Mouse (Mus musculus) ES-Bruce4 (cell line): Measurements from ENCODE around the gene Mterf1a. TPM values are rescaled to one million over a fixed set of nuclear protein-coding genes. Genes with fewer than 3 reads are reported as not detected.
A peak's percentile ranks its signal among the peaks of the same experiment; 100 is the strongest.
"Not testable (repeated sequence)": the region's sequence is repeated elsewhere in the genome, so short reads cannot be mapped to it uniquely, and the experiment has no call there.

Experiments used
- H3K27ac ChIP-seq: 2 replicates; pipeline ENCODE4 v1.5.1; 2012; ENCODE audit warnings: low read length, inconsistent platforms; ENCODE audit not compliant: insufficient read depth
- H3K27me3 ChIP-seq: 2 replicates; pipeline ENCODE4 v1.6.1; 2012; ENCODE audit warnings: mild to moderate bottlenecking, low read length, inconsistent platforms; ENCODE audit not compliant: control insufficient read depth, poor library complexity, insufficient read depth, severe bottlenecking
- H3K36me3 ChIP-seq: 2 replicates; pipeline ENCODE4 v1.6.1; 2012; ENCODE audit warnings: inconsistent platforms, mild to moderate bottlenecking, low read length, moderate library complexity; ENCODE audit not compliant: control insufficient read depth, poor library complexity, insufficient read depth, severe bottlenecking
- H3K4me1 ChIP-seq: one replicate; pipeline ENCODE4 v1.8.1; 2011; ENCODE audit warnings: low read length; ENCODE audit not compliant: control insufficient read depth, insufficient read depth
- H3K4me3 ChIP-seq: 2 replicates; pipeline ENCODE4 v1.5.1; 2011; ENCODE audit warnings: low read depth, mild to moderate bottlenecking, low read length
- H3K9ac ChIP-seq: 2 replicates; pipeline ENCODE4 v1.6.1; 2012; ENCODE audit warnings: low read depth, mild to moderate bottlenecking, inconsistent platforms; ENCODE audit not compliant: poor library complexity, severe bottlenecking
- H3K9me3 ChIP-seq: replicated peaks from 2 replicates; pipeline ENCODE4 v1.6.1; 2012; ENCODE audit warnings: mild to moderate bottlenecking, low read length, inconsistent platforms; ENCODE audit not compliant: control insufficient read depth, poor library complexity, insufficient read depth, severe bottlenecking
- CTCF ChIP-seq: IDR thresholded peaks from one replicate; pipeline ENCODE4 v1.8.1; 2011; ENCODE audit warnings: low read depth, low read length
- EP300 ChIP-seq: IDR thresholded peaks from 2 replicates; pipeline ENCODE4 v1.6.1; 2011; ENCODE audit warnings: low read depth, low read length; ENCODE audit not compliant: insufficient read depth
- POLR2A ChIP-seq: IDR thresholded peaks from one replicate; pipeline ENCODE4 v1.8.1; 2011; ENCODE audit warnings: low read length; ENCODE audit not compliant: insufficient read depth
- polyA plus RNA-seq: library from polyadenylated mRNA; stranded (reverse); fragments of >200 nt; gene quantifications from 2 replicates; pipeline ENCODE4 v1.2.4, GENCODE M21; 2011; ENCODE audit warnings: low read depth; ENCODE audit not compliant: missing spikeins, insufficient read depth, insufficient read length

Mterf1a gene
- polyA plus RNA-seq, result 6.7 and 8.3 TPM in 2 replicates

DNA sequence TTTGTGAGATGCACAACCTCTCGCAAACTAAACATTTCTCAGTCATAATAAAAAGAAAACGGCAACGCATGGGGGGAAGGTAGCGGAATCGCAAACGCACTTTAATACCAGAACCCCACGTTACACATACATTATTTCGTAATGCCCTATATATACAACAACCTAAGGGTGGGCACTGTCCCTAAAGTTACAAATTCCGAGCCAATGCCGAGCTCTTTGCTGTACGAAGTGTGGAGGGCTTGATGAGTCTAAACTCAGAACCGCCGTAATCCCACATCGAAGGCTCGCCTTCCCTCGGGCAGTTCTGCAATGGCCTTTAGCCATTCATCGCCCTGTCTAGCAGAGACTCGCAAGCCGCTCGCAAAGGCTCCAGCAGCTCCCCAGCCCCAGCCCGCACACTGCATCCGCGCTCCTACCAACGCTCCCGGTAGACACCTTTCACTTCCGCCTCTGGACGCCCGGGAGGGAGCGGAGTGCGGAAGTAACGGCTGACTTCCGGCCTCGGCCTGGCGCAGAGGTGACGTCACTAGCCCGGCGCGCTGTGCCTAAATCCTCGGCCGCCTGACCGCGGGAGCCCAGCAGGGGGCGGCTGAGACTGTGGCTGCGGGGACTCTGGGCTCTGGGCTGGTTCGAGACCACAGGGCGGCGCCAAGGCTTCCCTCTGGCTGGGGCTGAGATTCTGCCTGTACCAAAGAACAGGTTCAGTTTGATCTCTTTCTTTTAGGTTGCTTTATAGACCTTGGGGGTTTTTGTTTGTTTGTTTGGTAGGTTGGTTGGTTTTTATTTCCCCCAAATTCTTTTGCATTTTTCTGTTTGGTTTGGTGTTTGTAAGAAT, at the start of gene Mterf1a:
TSS of gene Mterf1a (minus strand) at position 475 of the 835 bp plus-strand sequence.
- H3K4me1 ChIP-seq, H3K36me3 ChIP-seq, H3K27me3 ChIP-seq, H3K27ac ChIP-seq, H3K9me3 ChIP-seq: not testable (repeated sequence)
- H3K4me3 ChIP-seq, result peak within 1 kb of the TSS; percentile 44
- H3K9ac ChIP-seq, result peak within 1 kb of the TSS; percentile 75

DNA sequence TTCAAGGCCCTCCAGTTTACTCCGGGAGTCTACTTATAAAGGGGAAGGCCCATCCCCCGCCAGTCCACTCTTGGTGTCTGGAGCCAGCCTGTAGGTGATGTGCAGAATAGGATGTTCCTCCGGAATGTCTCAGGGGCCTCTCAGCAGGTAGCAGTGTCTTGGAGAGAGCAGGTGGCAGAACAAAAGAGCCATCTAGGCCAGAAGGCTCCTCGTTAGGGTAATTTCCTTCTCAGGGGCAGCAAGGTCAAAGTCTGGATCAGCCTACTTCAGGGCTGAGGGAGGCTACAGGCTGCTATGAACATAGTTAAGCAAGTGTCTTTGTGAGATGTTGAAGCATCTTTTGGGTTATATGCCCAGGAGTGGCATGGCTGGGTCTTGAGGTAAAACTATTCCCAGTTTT, 49.4 kb upstream of the Mterf1a start:
- not testable (repeated sequence) for H3K36me3 ChIP-seq, H3K27me3 ChIP-seq, H3K4me1 ChIP-seq, H3K4me3 ChIP-seq, H3K9me3 ChIP-seq, H3K27ac ChIP-seq, H3K9ac ChIP-seq
- TF ChIP-seq EP300, result peak; percentile 83

DNA sequence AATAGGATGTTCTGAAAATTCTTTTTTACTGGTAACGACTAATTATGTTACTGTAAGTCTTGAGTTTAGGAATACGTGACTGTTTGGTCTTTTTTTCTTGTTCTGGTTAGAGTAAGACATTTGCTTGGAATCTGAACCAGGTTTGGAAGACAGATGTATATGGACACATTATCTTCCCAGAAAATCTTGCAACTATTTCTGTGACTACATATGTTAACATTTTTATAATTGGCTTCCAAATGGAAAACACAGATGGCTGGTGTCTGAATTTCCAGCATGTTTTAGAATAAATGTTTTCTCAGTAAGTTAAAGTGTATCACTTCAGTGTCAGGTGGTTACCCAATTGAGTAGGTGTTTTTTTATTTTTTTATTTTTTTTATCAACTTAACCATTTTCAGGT, 47.5 kb upstream of the Mterf1a start:
- Histone ChIP-seq H3K27me3 (no peaks in the 10 kb centered on the region), H3K27ac (no peak overlapping the region), H3K4me3 (no peak overlapping the region), H3K9me3 (no peaks in the 10 kb centered on the region), H3K4me1 (peaks cover 3% of the 10 kb centered on the region), H3K36me3 (no peaks in the 10 kb centered on the region), H3K9ac (no peak overlapping the region)
- TF ChIP-seq EP300, result no peak
- TF ChIP-seq CTCF, result no peak
- no peak for TF ChIP-seq POLR2A

DNA sequence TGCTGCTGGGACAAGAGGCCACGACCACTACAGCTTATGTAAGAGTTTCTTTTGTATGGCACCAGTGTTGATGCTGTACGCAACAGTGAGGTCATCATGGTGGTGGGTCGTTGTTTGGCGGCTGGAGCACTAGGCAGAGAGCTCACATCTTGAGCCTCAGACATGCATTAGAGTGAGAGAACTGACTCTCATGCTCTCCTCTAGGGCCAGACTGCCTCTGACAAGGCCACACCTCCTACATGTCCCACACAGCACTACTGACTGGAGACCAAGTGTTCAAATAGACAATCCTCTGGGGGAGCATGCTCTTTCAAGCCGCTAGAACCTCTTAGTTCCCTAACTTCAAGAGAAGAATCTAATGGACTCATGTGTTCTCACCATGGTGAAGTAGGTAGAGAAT, 45.6 kb upstream of the Mterf1a start:
- Histone ChIP-seq H3K4me1 (peaks cover 3% of the 10 kb centered on the region), H3K27ac (no peak overlapping the region), H3K9me3 (no peaks in the 10 kb centered on the region), H3K9ac (no peak overlapping the region), H3K27me3 (no peaks in the 10 kb centered on the region), H3K4me3 (no peak overlapping the region), H3K36me3 (no peaks in the 10 kb centered on the region)
- TF ChIP-seq POLR2A (no peak), CTCF (no peak), EP300 (no peak)

DNA sequence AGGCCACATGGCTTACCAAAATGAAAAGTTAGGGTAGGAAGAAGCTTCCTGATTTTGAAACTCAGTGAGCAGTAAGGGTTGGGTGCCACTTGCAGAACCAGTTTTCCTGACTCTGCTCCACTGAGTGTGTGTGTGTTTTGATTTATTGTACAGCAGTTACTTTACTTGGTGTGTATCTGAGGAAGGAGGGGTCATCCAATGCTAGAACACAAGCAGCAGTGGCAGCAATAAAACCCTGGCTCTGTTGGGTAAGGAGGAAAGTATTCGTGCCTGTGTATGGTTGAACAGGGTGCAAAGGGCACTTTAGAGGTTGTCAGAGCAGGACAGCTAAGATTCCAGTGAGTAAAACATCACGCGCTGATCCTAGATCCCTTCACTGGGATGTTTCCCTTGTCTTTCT, 45.2 kb upstream of the Mterf1a start:
- no peak overlapping the region for H3K4me3 ChIP-seq
- no peaks in the 10 kb centered on the region for H3K36me3 ChIP-seq
- H3K27ac ChIP-seq, result no peak overlapping the region
- no peaks in the 10 kb centered on the region for H3K27me3 ChIP-seq
- TF ChIP-seq POLR2A, result no peak
- TF ChIP-seq CTCF, result no peak
- H3K9ac ChIP-seq, result no peak overlapping the region
- H3K9me3 ChIP-seq, result no peaks in the 10 kb centered on the region
- peaks cover 3% of the 10 kb centered on the region for H3K4me1 ChIP-seq

DNA sequence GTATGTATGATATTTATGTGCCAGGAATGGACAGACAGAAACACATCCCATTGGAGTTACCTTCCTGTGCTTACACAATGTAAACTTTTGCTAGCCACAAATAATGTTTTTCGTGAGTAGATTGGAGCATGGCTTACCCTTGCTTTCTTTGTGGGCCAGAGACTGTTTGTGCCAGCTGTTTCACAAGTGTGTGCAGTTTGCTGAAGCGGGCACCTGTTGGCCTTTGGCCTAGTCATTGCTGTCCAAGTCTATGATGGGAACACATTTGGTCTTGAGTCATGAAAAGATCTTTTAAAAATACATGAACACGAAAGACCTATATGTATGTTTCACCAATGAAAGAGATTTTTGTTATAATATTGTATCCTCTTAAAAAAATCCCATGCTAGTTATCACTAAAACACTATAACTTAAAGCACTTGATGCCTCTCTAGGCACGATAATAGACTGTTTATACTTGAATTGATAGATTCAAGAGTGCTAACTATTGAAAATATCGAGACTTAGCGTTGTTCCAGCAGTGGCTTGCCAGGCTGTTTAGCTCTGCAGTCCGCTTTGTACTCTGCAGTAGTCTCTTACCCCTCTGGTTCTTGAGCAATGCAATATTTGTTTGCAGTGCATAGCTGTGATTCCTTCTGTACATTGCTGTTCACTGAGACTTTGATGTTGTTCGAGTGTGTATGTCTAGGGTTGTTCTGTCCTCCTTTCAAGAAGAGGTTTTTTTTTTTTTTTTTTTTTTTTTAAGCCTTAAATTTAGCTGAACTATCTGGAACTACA, 42.2 kb upstream of the Mterf1a start:
- Histone ChIP-seq H3K27me3 (no peaks in the 10 kb centered on the region), H3K9me3 (no peaks in the 10 kb centered on the region), H3K4me3 (no peak overlapping the region), H3K9ac (no peak overlapping the region), H3K4me1 (no peaks in the 10 kb centered on the region), H3K27ac (no peak overlapping the region), H3K36me3 (no peaks in the 10 kb centered on the region)
- TF ChIP-seq POLR2A, result no peak
- no peak for TF ChIP-seq EP300
- TF ChIP-seq CTCF, result no peak
